Mouse (Mus musculus): ENCODE measurements around the gene Grhl3. TPM values are rescaled to one million over a fixed set of nuclear protein-coding genes. Genes with fewer than 3 reads are reported as not detected.

Grhl3 gene
- polyA plus RNA-seq, 1 experiment from 2014 or later = 4.2 TPM

DNA sequence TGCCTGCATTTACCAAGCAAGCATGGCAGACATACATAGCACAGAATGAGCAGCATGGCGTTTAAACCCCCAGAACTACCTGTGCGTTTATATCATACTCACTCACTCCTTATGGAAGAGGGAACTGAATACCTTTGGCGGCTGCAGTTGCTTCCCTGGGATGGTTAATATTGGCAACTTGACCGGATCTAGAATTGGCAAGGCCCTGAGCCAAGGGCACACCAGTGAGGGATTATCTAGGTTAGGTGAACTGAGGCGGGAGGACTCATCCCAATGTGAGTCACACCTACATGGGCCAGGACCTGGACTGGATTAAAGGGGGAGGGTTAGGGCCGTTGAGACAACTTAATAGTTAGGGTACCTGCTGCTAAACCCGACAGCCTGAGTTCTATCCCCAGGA is 32.8 kb upstream of the Grhl3 start:
- Histone ChIP-seq H3K4me3 (ENCODE audit: low read depth, low read length) (no peak overlapping the region), H3K27me3 (ENCODE audit: control insufficient read depth, insufficient read depth, low read length) (no peaks in the 10 kb centered on the region), H3K27ac (ENCODE audit: low read depth, low read length) (no peak overlapping the region), H3K9me3 (ENCODE audit: control insufficient read depth, low read length) (no peaks in the 10 kb centered on the region), H3K4me1 (ENCODE audit: control insufficient read depth, insufficient read depth, low read length) (no peaks in the 10 kb centered on the region), H3K36me3 (ENCODE audit: control insufficient read depth, insufficient read depth, low read length) (no peaks in the 10 kb centered on the region), H3K9ac (ENCODE audit: low read length) (no peak overlapping the region), H3K4me2 (ENCODE audit: low read depth) (no peak overlapping the region)
- 91% methylated on average over 7 of the region's 7 CpGs for WGBS
- no peak for ATAC-seq (ENCODE audit: insufficient read depth, low FRiP score, low TSS enrichment)
- no peak for DNase-seq (ENCODE audit: low spot score)

GRCm38 (mm10) chr4:135601530-135601929 is 28.1 kb upstream of the Grhl3 start:
- ATAC-seq (ENCODE audit: insufficient read depth, low FRiP score, low TSS enrichment) = no peak
- WGBS = 86% methylated on average over 3 of the region's 3 CpGs
- Histone ChIP-seq H3K36me3 (ENCODE audit: control insufficient read depth, insufficient read depth, low read length) (no peaks in the 10 kb centered on the region), H3K4me3 (ENCODE audit: low read depth, low read length) (no peak overlapping the region), H3K9me3 (ENCODE audit: control insufficient read depth, low read length) (no peaks in the 10 kb centered on the region), H3K9ac (ENCODE audit: low read length) (no peak overlapping the region), H3K27me3 (ENCODE audit: control insufficient read depth, insufficient read depth, low read length) (no peaks in the 10 kb centered on the region), H3K27ac (ENCODE audit: low read depth, low read length) (no peak overlapping the region), H3K4me1 (ENCODE audit: control insufficient read depth, insufficient read depth, low read length) (no peaks in the 10 kb centered on the region), H3K4me2 (ENCODE audit: low read depth) (no peak overlapping the region)
- DNase-seq (ENCODE audit: low spot score) = no peak

DNA sequence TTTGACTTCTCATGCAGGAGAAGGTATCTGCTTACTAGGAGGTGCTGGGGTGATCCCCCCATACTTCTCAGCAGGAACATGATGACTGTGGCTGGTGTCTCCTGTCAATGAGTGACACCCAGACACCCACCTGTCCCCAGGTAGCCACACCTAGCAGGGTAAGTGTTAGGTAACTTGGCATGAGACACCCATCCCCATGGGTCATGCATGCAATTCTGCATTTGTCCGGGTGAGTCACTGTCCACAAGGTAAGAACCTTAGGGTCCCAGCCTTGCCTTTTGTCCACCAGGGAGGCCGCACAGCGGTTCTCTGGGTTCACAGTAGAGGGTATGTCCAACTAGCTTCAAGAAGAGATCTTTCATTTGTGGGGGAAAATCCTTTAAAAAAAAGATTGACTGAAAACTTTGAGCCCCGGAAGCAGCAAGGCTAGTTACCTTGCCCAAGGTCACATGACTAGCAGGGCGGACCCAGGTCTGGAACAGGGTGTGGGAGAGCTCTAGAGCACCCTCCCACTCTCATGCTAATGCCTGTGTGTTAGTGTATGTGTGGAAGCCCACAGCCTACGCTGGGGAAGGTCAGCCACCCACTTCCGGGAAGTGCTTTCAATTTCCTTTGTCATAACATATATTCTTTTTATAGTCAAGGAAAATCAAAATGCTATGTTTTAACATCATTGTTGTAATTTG is 26.2 kb upstream of the Grhl3 start:
- Histone ChIP-seq H3K4me3 (ENCODE audit: low read depth, low read length) (no peak overlapping the region), H3K27me3 (ENCODE audit: control insufficient read depth, insufficient read depth, low read length) (no peaks in the 10 kb centered on the region), H3K9ac (ENCODE audit: low read length) (no peak overlapping the region), H3K27ac (ENCODE audit: low read depth, low read length) (no peak overlapping the region), H3K4me1 (ENCODE audit: control insufficient read depth, insufficient read depth, low read length) (no peaks in the 10 kb centered on the region), H3K4me2 (ENCODE audit: low read depth) (no peak overlapping the region), H3K36me3 (ENCODE audit: control insufficient read depth, insufficient read depth, low read length) (no peaks in the 10 kb centered on the region), H3K9me3 (ENCODE audit: control insufficient read depth, low read length) (no peaks in the 10 kb centered on the region)
- ATAC-seq (ENCODE audit: insufficient read depth, low FRiP score, low TSS enrichment) = no peak
- WGBS = 81% methylated on average over 7 of the region's 7 CpGs
- no peak for DNase-seq (ENCODE audit: low spot score)

DNA sequence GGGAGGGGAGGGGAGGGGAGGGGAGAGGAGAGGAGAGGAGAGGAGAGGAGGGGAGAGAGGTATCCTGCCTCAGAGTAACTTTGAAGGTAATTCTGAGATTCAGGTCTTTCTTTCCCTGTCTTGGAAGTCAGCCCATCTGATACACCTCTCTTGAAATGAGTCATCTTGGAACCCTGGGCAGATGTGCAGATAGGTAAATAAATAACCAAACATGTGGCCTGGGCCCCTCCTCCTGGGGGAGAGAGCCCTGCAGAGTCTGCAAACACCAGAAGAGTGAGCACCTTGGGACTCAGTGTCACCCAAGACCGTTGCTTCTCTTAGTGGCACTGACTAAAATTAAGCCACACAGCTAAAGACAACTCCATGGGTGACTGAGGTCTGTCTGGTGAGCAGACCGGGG is 25.6 kb upstream of the Grhl3 start:
- Histone ChIP-seq H3K27ac (ENCODE audit: low read depth, low read length) (no peak overlapping the region), H3K4me2 (ENCODE audit: low read depth) (no peak overlapping the region), H3K36me3 (ENCODE audit: control insufficient read depth, insufficient read depth, low read length) (no peaks in the 10 kb centered on the region), H3K9ac (ENCODE audit: low read length) (no peak overlapping the region), H3K9me3 (ENCODE audit: control insufficient read depth, low read length) (no peaks in the 10 kb centered on the region), H3K27me3 (ENCODE audit: control insufficient read depth, insufficient read depth, low read length) (no peaks in the 10 kb centered on the region), H3K4me1 (ENCODE audit: control insufficient read depth, insufficient read depth, low read length) (no peaks in the 10 kb centered on the region), H3K4me3 (ENCODE audit: low read depth, low read length) (no peak overlapping the region)
- DNase-seq (ENCODE audit: low spot score) (no peak), ATAC-seq (ENCODE audit: insufficient read depth, low FRiP score, low TSS enrichment) (no peak)
- 81% methylated on average over 2 of the region's 2 CpGs for WGBS

- Histone ChIP-seq H3K9me3 (ENCODE audit: control insufficient read depth, low read length) (no peaks in the 10 kb centered on the region), H3K9ac (ENCODE audit: low read length) (no peak overlapping the region), H3K4me2 (ENCODE audit: low read depth) (no peak overlapping the region), H3K36me3 (ENCODE audit: control insufficient read depth, insufficient read depth, low read length) (no peaks in the 10 kb centered on the region), H3K27me3 (ENCODE audit: control insufficient read depth, insufficient read depth, low read length) (no peaks in the 10 kb centered on the region), H3K27ac (ENCODE audit: low read depth, low read length) (no peak overlapping the region), H3K4me3 (ENCODE audit: low read depth, low read length) (no peak overlapping the region), H3K4me1 (ENCODE audit: control insufficient read depth, insufficient read depth, low read length) (no peaks in the 10 kb centered on the region)
- WGBS = 89% methylated on average over 5 of the region's 5 CpGs
- DNase-seq (ENCODE audit: low spot score) (no peak), ATAC-seq (ENCODE audit: insufficient read depth, low FRiP score, low TSS enrichment) (no peak)
Observed at GRCm38 (mm10) chr4:135597571-135597970, 24.1 kb upstream of the Grhl3 start.

GRCm38 (mm10) chr4:135595943-135596342 is 22.5 kb upstream of the Grhl3 start:
- H3K27me3 ChIP-seq (ENCODE audit: control insufficient read depth, insufficient read depth, low read length) = no peaks in the 10 kb centered on the region
- no peak overlapping the region for H3K4me3 ChIP-seq (ENCODE audit: low read depth, low read length)
- no peak overlapping the region for H3K27ac ChIP-seq (ENCODE audit: low read depth, low read length)
- 62% methylated on average over 5 of the region's 5 CpGs for WGBS
- H3K9ac ChIP-seq (ENCODE audit: low read length) = no peak overlapping the region
- DNase-seq (ENCODE audit: low spot score) = no peak
- ATAC-seq (ENCODE audit: insufficient read depth, low FRiP score, low TSS enrichment) = no peak
- no peaks in the 10 kb centered on the region for H3K4me1 ChIP-seq (ENCODE audit: control insufficient read depth, insufficient read depth, low read length)
- H3K4me2 ChIP-seq (ENCODE audit: low read depth) = no peak overlapping the region
- no peaks in the 10 kb centered on the region for H3K36me3 ChIP-seq (ENCODE audit: control insufficient read depth, insufficient read depth, low read length)
- H3K9me3 ChIP-seq (ENCODE audit: control insufficient read depth, low read length) = no peaks in the 10 kb centered on the region

DNA sequence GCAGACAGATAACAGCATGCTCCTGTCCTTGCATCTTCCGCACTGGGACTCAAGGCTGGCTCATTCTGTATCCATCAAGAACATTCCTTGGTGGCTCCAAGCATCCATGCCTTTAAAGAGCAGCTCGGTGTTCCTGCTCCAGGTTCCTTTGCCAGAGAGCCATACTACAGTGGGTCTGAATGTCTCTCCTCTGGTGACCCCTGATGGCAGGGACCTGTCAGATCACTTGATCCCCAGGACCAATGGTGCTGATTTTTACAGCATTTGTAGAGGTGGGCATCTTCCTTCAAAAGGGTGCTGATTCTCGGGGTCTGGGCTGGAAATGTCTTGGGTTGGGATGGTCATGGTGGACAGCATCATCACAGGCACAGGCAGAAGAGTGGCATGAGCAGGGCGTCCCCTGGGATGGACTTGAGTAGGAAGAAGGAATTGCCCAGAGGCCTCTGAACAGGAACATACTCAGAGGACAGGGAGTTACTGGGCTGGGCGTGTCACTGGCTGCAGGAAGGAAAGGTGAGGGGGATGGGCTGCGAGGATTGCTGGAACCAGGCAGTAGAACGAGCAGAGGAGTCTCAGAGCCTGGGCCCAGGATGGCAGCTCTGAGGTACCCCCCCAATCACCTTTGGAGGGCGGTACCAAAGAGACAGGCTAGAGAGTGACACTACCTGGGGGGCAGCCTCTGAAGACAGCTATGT is 18.3 kb upstream of the Grhl3 start:
- 63% methylated on average over 8 of the region's 8 CpGs for WGBS
- Histone ChIP-seq H3K27me3 (ENCODE audit: control insufficient read depth, insufficient read depth, low read length) (no peaks in the 10 kb centered on the region), H3K9me3 (ENCODE audit: control insufficient read depth, low read length) (no peaks in the 10 kb centered on the region), H3K36me3 (ENCODE audit: control insufficient read depth, insufficient read depth, low read length) (no peaks in the 10 kb centered on the region), H3K9ac (ENCODE audit: low read length) (no peak overlapping the region), H3K27ac (ENCODE audit: low read depth, low read length) (no peak overlapping the region), H3K4me1 (ENCODE audit: control insufficient read depth, insufficient read depth, low read length) (no peaks in the 10 kb centered on the region), H3K4me3 (ENCODE audit: low read depth, low read length) (no peak overlapping the region), H3K4me2 (ENCODE audit: low read depth) (no peak overlapping the region)
- no peak for ATAC-seq (ENCODE audit: insufficient read depth, low FRiP score, low TSS enrichment)
- DNase-seq (ENCODE audit: low spot score) = no peak

GRCm38 (mm10) chr4:135591086-135591485 is 17.7 kb upstream of the Grhl3 start:
- H3K36me3 ChIP-seq (ENCODE audit: control insufficient read depth, insufficient read depth, low read length) = no peaks in the 10 kb centered on the region
- WGBS = 84% methylated on average over 3 of the region's 3 CpGs
- DNase-seq (ENCODE audit: low spot score) (no peak), ATAC-seq (ENCODE audit: insufficient read depth, low FRiP score, low TSS enrichment) (no peak)
- H3K27ac ChIP-seq (ENCODE audit: low read depth, low read length) = no peak overlapping the region
- H3K4me3 ChIP-seq (ENCODE audit: low read depth, low read length) = no peak overlapping the region
- no peaks in the 10 kb centered on the region for H3K27me3 ChIP-seq (ENCODE audit: control insufficient read depth, insufficient read depth, low read length)
- no peaks in the 10 kb centered on the region for H3K9me3 ChIP-seq (ENCODE audit: control insufficient read depth, low read length)
- H3K4me1 ChIP-seq (ENCODE audit: control insufficient read depth, insufficient read depth, low read length) = no peaks in the 10 kb centered on the region
- H3K9ac ChIP-seq (ENCODE audit: low read length) = no peak overlapping the region
- H3K4me2 ChIP-seq (ENCODE audit: low read depth) = no peak overlapping the region

GRCm38 (mm10) chr4:135584838-135585237 is 11.4 kb upstream of the Grhl3 start:
- DNase-seq (ENCODE audit: low spot score) (no peak), ATAC-seq (ENCODE audit: insufficient read depth, low FRiP score, low TSS enrichment) (no peak)
- no peaks in the 10 kb centered on the region for H3K9me3 ChIP-seq (ENCODE audit: control insufficient read depth, low read length)
- H3K36me3 ChIP-seq (ENCODE audit: control insufficient read depth, insufficient read depth, low read length) = no peaks in the 10 kb centered on the region
- H3K4me2 ChIP-seq (ENCODE audit: low read depth) = no peak overlapping the region
- WGBS = 61% methylated on average over 4 of the region's 4 CpGs
- no peaks in the 10 kb centered on the region for H3K4me1 ChIP-seq (ENCODE audit: control insufficient read depth, insufficient read depth, low read length)
- no peak overlapping the region for H3K4me3 ChIP-seq (ENCODE audit: low read depth, low read length)
- no peaks in the 10 kb centered on the region for H3K27me3 ChIP-seq (ENCODE audit: control insufficient read depth, insufficient read depth, low read length)
- no peak overlapping the region for H3K9ac ChIP-seq (ENCODE audit: low read length)
- H3K27ac ChIP-seq (ENCODE audit: low read depth, low read length) = no peak overlapping the region

All from neural tube, embryonic 11.5 days (tissue).